ENCODE assay signal across 31 mouse cellular contexts in the genomic region with DNA sequence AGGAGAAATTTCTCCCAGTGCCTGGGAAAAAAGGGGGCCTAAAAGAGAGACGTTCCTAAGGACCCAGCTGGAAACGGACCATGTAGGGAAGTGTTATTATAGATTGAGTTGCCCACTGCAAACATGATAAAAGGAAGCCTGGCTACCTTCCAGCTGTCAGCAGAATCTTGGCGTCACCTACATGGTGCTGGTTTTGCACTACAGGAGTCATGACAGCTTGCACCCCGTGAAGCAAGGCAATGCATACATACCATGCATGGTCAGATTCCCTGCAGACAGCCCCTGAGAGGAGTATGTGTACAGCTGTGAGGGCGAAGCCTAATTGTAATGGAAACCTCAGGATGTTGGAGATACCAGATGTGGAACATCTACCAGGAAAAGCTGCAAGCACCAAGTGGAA. TPM values are rescaled to one million over a fixed set of nuclear protein-coding genes. Genes with fewer than 3 reads are reported as not detected.
DNase-seq lines count a peak whose midpoint lies in the region; ATAC-seq lines count a peak whose summit lies in the region.
"Had no signal": no experiment of that assay in that cellular context is flagged by ENCODE, and none has a peak within 500 bp of the region (broad histone marks: within the 10 kb centered on the region; RNA-seq: fewer than 3 reads in every experiment).

No protein-coding gene starts in this region.

- H3K36me3 ChIP-seq in heart, embryonic 13.5 days: no peaks in the 10 kb centered on the region
- H3K36me3 ChIP-seq in limb, embryonic 13.5 days: no peaks in the 10 kb centered on the region
- H3K36me3 ChIP-seq in limb, embryonic 10.5 days: no peaks in the 10 kb centered on the region
- H3K36me3 ChIP-seq: embryonic facial prominence, embryonic 15.5 days; forebrain, embryonic 10.5 days; G1E; hindbrain, embryonic 12.5 days had no signal

- DNase-seq in heart, adult 11 months: peak; percentile 76
- DNase-seq in heart, adult 8-10 months (ENCODE audit: low spot score): no peak
- no peak for DNase-seq in heart, adult 18-20 months
- no peak for DNase-seq in limb, embryonic 10.5 days (ENCODE audit: low spot score)
- no peak for DNase-seq in left cerebral cortex, postnatal 14 days (ENCODE audit: low spot score in 2 of 2)
- DNase-seq: adrenal gland, postnatal 10 days; B cell, adult 2 months; cerebellum, adult 11 months; cerebellum, adult 8-10 months; cerebellum, postnatal 14 days; embryo, embryonic 11 days; gastrocnemius, adult 2 months; gastrocnemius, postnatal 25 days; kidney, adult 8-10 months had no signal

- peak overlapping the region; percentile 16 for H3K4me2 ChIP-seq in heart, embryonic 13.5 days
- H3K4me2 ChIP-seq in limb, embryonic 13.5 days (replicated peaks): no peak overlapping the region
- H3K4me2 ChIP-seq: embryonic facial prominence, embryonic 15.5 days; hindbrain, embryonic 12.5 days had no signal

- 16% methylated on average over 5 of the region's 5 CpGs for WGBS in heart, embryonic 13.5 days
- 70% methylated on average over 5 of the region's 5 CpGs for WGBS in limb, embryonic 13.5 days
- WGBS in limb, embryonic 10.5 days: 81% methylated on average over 5 of the region's 5 CpGs

- no peak; the same call in 1 of the 2 replicates for ATAC-seq in heart, embryonic 13.5 days (ENCODE audit: extremely low read depth, insufficient number of reproducible peaks, low FRiP score, low TSS enrichment)
- ATAC-seq in limb, embryonic 13.5 days (ENCODE audit: low FRiP score, low read depth): no peak
- ATAC-seq: CD4-positive, CD25-positive, alpha-beta regulatory T cell, adult 4 months; forebrain, embryonic 14.5 days; hindbrain, embryonic 16.5 days; inflammation-experienced regulatory T-cells, adult 6 months; intestine, postnatal 0 days had no signal

- peaks cover 16% of the 10 kb centered on the region for H3K4me1 ChIP-seq in heart, embryonic 13.5 days
- H3K4me1 ChIP-seq in limb, embryonic 13.5 days: no peaks in the 10 kb centered on the region
- H3K4me1 ChIP-seq in limb, embryonic 10.5 days: no peaks in the 10 kb centered on the region
- H3K4me1 ChIP-seq: embryonic facial prominence, embryonic 15.5 days; forebrain, embryonic 10.5 days; hindbrain, embryonic 12.5 days had no signal

- no peak overlapping the region for H3K4me3 ChIP-seq in heart, embryonic 13.5 days
- H3K4me3 ChIP-seq in limb, embryonic 13.5 days: no peak overlapping the region
- no peak overlapping the region for H3K4me3 ChIP-seq in limb, embryonic 10.5 days
- H3K4me3 ChIP-seq: embryonic facial prominence, embryonic 15.5 days; erythroblast, embryonic 14.5 days; forebrain, embryonic 10.5 days; gastrocnemius, adult 2 months; hindbrain, embryonic 12.5 days had no signal

- H3K9ac ChIP-seq in heart, embryonic 13.5 days: no peak overlapping the region
- 0 out of 2 replicates have a peak overlapping the region, but pooled peaks have one; percentile 8 for H3K9ac ChIP-seq in limb, embryonic 13.5 days
- H3K9ac ChIP-seq: embryonic facial prominence, embryonic 15.5 days; hindbrain, embryonic 12.5 days had no signal

- peaks cover 3% of the 10 kb centered on the region; the same call in 1 of the 2 replicates for H3K9me3 ChIP-seq in heart, embryonic 13.5 days
- no peaks in the 10 kb centered on the region; the same call in 1 of the 2 replicates for H3K9me3 ChIP-seq in limb, embryonic 13.5 days
- H3K9me3 ChIP-seq in limb, embryonic 10.5 days (replicated peaks): no peaks in the 10 kb centered on the region
- H3K9me3 ChIP-seq: embryonic facial prominence, embryonic 15.5 days; forebrain, embryonic 10.5 days; G1E; hindbrain, embryonic 12.5 days had no signal

- peaks cover 31% of the 10 kb centered on the region for H3K27me3 ChIP-seq in heart, embryonic 13.5 days (replicated peaks)
- peaks cover 11% of the 10 kb centered on the region; the same call in 1 of the 2 replicates for H3K27me3 ChIP-seq in limb, embryonic 13.5 days
- H3K27me3 ChIP-seq in limb, embryonic 10.5 days (ENCODE audit: low read depth, poor library complexity, severe bottlenecking): no peaks in the 10 kb centered on the region
- H3K27me3 ChIP-seq: embryonic facial prominence, embryonic 15.5 days; hindbrain, embryonic 12.5 days had no signal

- intact Hi-C loops in left cerebral cortex, postnatal 14 days (cut with DNase I): no loop called here

- peak overlapping the region; percentile 74 for H3K27ac ChIP-seq in heart, embryonic 13.5 days (replicated peaks)
- H3K27ac ChIP-seq in limb, embryonic 13.5 days: no peak overlapping the region
- H3K27ac ChIP-seq in limb, embryonic 10.5 days: no peak overlapping the region
- H3K27ac ChIP-seq: embryonic facial prominence, embryonic 15.5 days; forebrain, embryonic 10.5 days; gastrocnemius, adult 2 months; hindbrain, embryonic 12.5 days had no signal

RNA-seq across cellular contexts. Expression of a gene that starts 2.9 kb away (rescaled TPM):
- total RNA-seq in heart, adult 8-10 months (2022): not detected
- 0.11 TPM in 1 of 2 replicates, not detected in the other for polyA plus RNA-seq in heart, embryonic 13.5 days (2015; fragmentation: Nextera tagmentation; extraction: Ambion mirVana)
- not detected for total RNA-seq in heart, adult 18-20 months (2021)
- 0.11 TPM in 1 of 2 replicates, not detected in the other for polyA plus RNA-seq in limb, embryonic 13.5 days (2015; fragmentation: Nextera tagmentation; extraction: Ambion mirVana)
- polyA plus RNA-seq in limb, embryonic 10.5 days (2016; fragmentation: Nextera tagmentation; extraction: Ambion mirVana): not detected in 2 replicates
- under 1 TPM in 1 of 2 experiments, not detected in 1; 0.53 TPM for total RNA-seq in left cerebral cortex, postnatal 14 days (2021)
- total RNA-seq: adrenal gland, postnatal 4 days; common myeloid progenitor, adult 5-6 weeks; G1E; gastrocnemius, adult 2 months; gastrocnemius, postnatal 25 days; granulocyte monocyte progenitor cell, adult 5-6 weeks had no signal
- polyA plus RNA-seq: CD4-positive, CD25-positive, alpha-beta regulatory T cell, adult 4 months; embryonic facial prominence, embryonic 11.5 days; erythroblast, embryonic 14.5 days; forebrain, embryonic 10.5 days; forebrain, embryonic 14.5 days; G1E; hindbrain, embryonic 12.5 days; inflammation-experienced regulatory T-cells, adult 6 months had no signal

RNA-seq across cellular contexts. Expression of a gene that starts 11.7 kb away (rescaled TPM):
- total RNA-seq in heart, adult 8-10 months (2022): 1 to 10 TPM in 1 of 4 experiments, under 1 TPM in 2, not detected in 1; 0.75 to 1.1 (median 0.86) TPM
- 0.14 and 0.20 TPM in 2 replicates for polyA plus RNA-seq in heart, embryonic 13.5 days (2015; fragmentation: Nextera tagmentation; extraction: Ambion mirVana)
- total RNA-seq in heart, adult 18-20 months (2021): 1 to 10 TPM in 1 of 2 experiments, under 1 TPM in 1; 0.22 to 2.7 TPM
- not detected in 2 replicates for polyA plus RNA-seq in limb, embryonic 13.5 days (2015; fragmentation: Nextera tagmentation; extraction: Ambion mirVana)
- not detected in 2 replicates for polyA plus RNA-seq in limb, embryonic 10.5 days (2016; fragmentation: Nextera tagmentation; extraction: Ambion mirVana)
- not detected for total RNA-seq in left cerebral cortex, postnatal 14 days (2021)
- total RNA-seq: common myeloid progenitor, adult 5-6 weeks; gastrocnemius, adult 2 months; gastrocnemius, postnatal 25 days; granulocyte monocyte progenitor cell, adult 5-6 weeks had no signal
- polyA plus RNA-seq: brain, embryonic 14.5 days; embryonic facial prominence, embryonic 11.5 days; embryonic facial prominence, embryonic 15.5 days; erythroblast, embryonic 14.5 days; forebrain, embryonic 10.5 days; forebrain, embryonic 14.5 days; hindbrain, embryonic 12.5 days; hindbrain, embryonic 16.5 days; intestine, postnatal 0 days had no signal

RNA-seq across cellular contexts. Expression of a gene that starts 30.3 kb away (rescaled TPM):
- total RNA-seq in heart, adult 8-10 months (2022): 1 to 10 TPM; 7.6 to 8.9 (median 8.3) TPM
- 24.9 and 30.1 TPM in 2 replicates for polyA plus RNA-seq in heart, embryonic 13.5 days (2015; fragmentation: Nextera tagmentation; extraction: Ambion mirVana)
- total RNA-seq in heart, adult 18-20 months (2021): 1 to 10 TPM; 8.1 to 8.3 TPM
- 50.5 and 56.6 TPM in 2 replicates for polyA plus RNA-seq in limb, embryonic 13.5 days (2015; fragmentation: Nextera tagmentation; extraction: Ambion mirVana)
- 42.8 and 43.7 TPM in 2 replicates for polyA plus RNA-seq in limb, embryonic 10.5 days (2016; fragmentation: Nextera tagmentation; extraction: Ambion mirVana)
- total RNA-seq in left cerebral cortex, postnatal 14 days (2021): 10 to 100 TPM; 14.3 to 15.9 TPM

RNA-seq across cellular contexts. Expression of a gene that starts 30.8 kb away (rescaled TPM):
- under 1 TPM in 3 of 4 experiments, not detected in 1; 0.44 to 0.68 (median 0.57) TPM for total RNA-seq in heart, adult 8-10 months (2022)
- 0.48 and 0.76 TPM in 2 replicates for polyA plus RNA-seq in heart, embryonic 13.5 days (2015; fragmentation: Nextera tagmentation; extraction: Ambion mirVana)
- total RNA-seq in heart, adult 18-20 months (2021): under 1 TPM; 0.45 to 0.49 TPM
- 1.1 and 1.8 TPM in 2 replicates for polyA plus RNA-seq in limb, embryonic 13.5 days (2015; fragmentation: Nextera tagmentation; extraction: Ambion mirVana)
- 0.49 and 0.58 TPM in 2 replicates for polyA plus RNA-seq in limb, embryonic 10.5 days (2016; fragmentation: Nextera tagmentation; extraction: Ambion mirVana)
- under 1 TPM in 1 of 2 experiments, not detected in 1; 0.57 TPM for total RNA-seq in left cerebral cortex, postnatal 14 days (2021)
- total RNA-seq: common myeloid progenitor, adult 5-6 weeks; granulocyte monocyte progenitor cell, adult 5-6 weeks had no signal
- polyA plus RNA-seq: CD4-positive, CD25-positive, alpha-beta regulatory T cell, adult 4 months; embryonic facial prominence, embryonic 11.5 days; hindbrain, embryonic 12.5 days had no signal

RNA-seq across cellular contexts. Expression of a gene that starts 48.1 kb away (rescaled TPM):
- total RNA-seq in heart, adult 8-10 months (2022): 10 to 100 TPM; 70.6 to 81.4 (median 76.4) TPM
- 10.1 TPM in 2 replicates for polyA plus RNA-seq in heart, embryonic 13.5 days (2015; fragmentation: Nextera tagmentation; extraction: Ambion mirVana)
- total RNA-seq in heart, adult 18-20 months (2021): 10 to 100 TPM; 66.1 to 66.3 TPM
- polyA plus RNA-seq in limb, embryonic 13.5 days (2015; fragmentation: Nextera tagmentation; extraction: Ambion mirVana): 7.8 and 8.2 TPM in 2 replicates
- 7.1 and 8.0 TPM in 2 replicates for polyA plus RNA-seq in limb, embryonic 10.5 days (2016; fragmentation: Nextera tagmentation; extraction: Ambion mirVana)
- total RNA-seq in left cerebral cortex, postnatal 14 days (2021): 10 to 100 TPM; 33.2 to 34.6 TPM
